9 mouse cellular contexts compared by ENCODE assay signal in genomic region chr5:132541371-132541931, GRCm38 (mm10). TPM values are rescaled to one million over a fixed set of nuclear protein-coding genes. Genes with fewer than 3 reads are reported as not detected.
DNase-seq lines count a peak whose midpoint lies in the region; ATAC-seq and TF ChIP-seq lines count a peak whose summit lies in the region.
"Had no signal": no experiment of that assay in that cellular context is flagged by ENCODE, and none has a peak within 500 bp of the region (broad histone marks: within the 10 kb centered on the region; RNA-seq: fewer than 3 reads in every experiment).

No protein-coding gene starts in this region.

- DNase-seq in layer of hippocampus, postnatal 10 days (ENCODE audit: low spot score in 2 of 2): peak; percentile 47 to 54
- no peak for DNase-seq in layer of hippocampus, adult 11-12 months (ENCODE audit: low spot score)
- DNase-seq in brain, adult 2 months (ENCODE audit: low read depth, low spot score): peak; percentile 27
- no peak for DNase-seq in limb, embryonic 14.5 days (ENCODE audit: low spot score)

- ATAC-seq in forebrain, embryonic 13.5 days: no peak
- 0 out of 2 replicates have a peak, but pooled peaks have one; percentile 11 for ATAC-seq in hindbrain, embryonic 12.5 days (ENCODE audit: low FRiP score)
- ATAC-seq in limb, embryonic 14.5 days (ENCODE audit: low FRiP score, low read depth): no peak
- ATAC-seq in neural tube, embryonic 12.5 days (ENCODE audit: low FRiP score, low read depth): no peak
- ATAC-seq in megakaryocyte-erythroid progenitor cell, adult 5-6 weeks (replicated peaks; ENCODE audit: low FRiP score, low TSS enrichment, poor library complexity, severe bottlenecking): no peak

- no peaks in the 10 kb centered on the region for H3K36me3 ChIP-seq in forebrain, embryonic 13.5 days (ENCODE audit: poor library complexity, severe bottlenecking)
- no peaks in the 10 kb centered on the region for H3K36me3 ChIP-seq in hindbrain, embryonic 12.5 days
- H3K36me3 ChIP-seq in limb, embryonic 14.5 days (ENCODE audit: control insufficient read depth, insufficient read depth, low read length): no peaks in the 10 kb centered on the region
- no peaks in the 10 kb centered on the region for H3K36me3 ChIP-seq in neural tube, embryonic 12.5 days
- H3K36me3 ChIP-seq: G1E had no signal

- WGBS in forebrain, embryonic 13.5 days: under 1% methylated on average over 46 of the region's 46 CpGs
- under 1% methylated on average over 46 of the region's 46 CpGs for WGBS in hindbrain, embryonic 12.5 days
- WGBS in limb, embryonic 14.5 days: 1% methylated on average over 44 of the region's 46 CpGs
- WGBS in neural tube, embryonic 12.5 days: under 1% methylated on average over 46 of the region's 46 CpGs

- peak overlapping the region; percentile 91 for H3K4me3 ChIP-seq in forebrain, embryonic 13.5 days
- H3K4me3 ChIP-seq in hindbrain, embryonic 12.5 days: peak overlapping the region; percentile 88
- H3K4me3 ChIP-seq in limb, embryonic 14.5 days (replicated peaks; ENCODE audit: low read length): peak overlapping the region; percentile 78
- peak overlapping the region; percentile 89 for H3K4me3 ChIP-seq in neural tube, embryonic 12.5 days

- peak overlapping the region; percentile 81 for H3K4me2 ChIP-seq in forebrain, embryonic 13.5 days
- H3K4me2 ChIP-seq in hindbrain, embryonic 12.5 days (replicated peaks): peak overlapping the region; percentile 76
- peak overlapping the region; percentile 57 for H3K4me2 ChIP-seq in limb, embryonic 14.5 days (replicated peaks; ENCODE audit: low read depth, low read length, severe bottlenecking)
- peak overlapping the region; percentile 75 for H3K4me2 ChIP-seq in neural tube, embryonic 12.5 days (replicated peaks)

- no peaks in the 10 kb centered on the region for H3K27me3 ChIP-seq in forebrain, embryonic 13.5 days
- no peaks in the 10 kb centered on the region; the same call in 1 of the 2 replicates for H3K27me3 ChIP-seq in hindbrain, embryonic 12.5 days
- H3K27me3 ChIP-seq in limb, embryonic 14.5 days (ENCODE audit: control insufficient read depth, insufficient read depth, low read length): no peaks in the 10 kb centered on the region
- H3K27me3 ChIP-seq in neural tube, embryonic 12.5 days (replicated peaks): no peaks in the 10 kb centered on the region

- H3K27ac ChIP-seq in forebrain, embryonic 13.5 days: peak overlapping the region; percentile 93
- peak overlapping the region; percentile 95 for H3K27ac ChIP-seq in hindbrain, embryonic 12.5 days
- peak overlapping the region; percentile 85 for H3K27ac ChIP-seq in limb, embryonic 14.5 days (replicated peaks; ENCODE audit: low read depth, low read length)
- peak overlapping the region; percentile 64 for H3K27ac ChIP-seq in neural tube, embryonic 12.5 days

- peaks cover 59% of the 10 kb centered on the region for H3K4me1 ChIP-seq in forebrain, embryonic 13.5 days
- H3K4me1 ChIP-seq in hindbrain, embryonic 12.5 days: peaks cover 28% of the 10 kb centered on the region
- H3K4me1 ChIP-seq in limb, embryonic 14.5 days (ENCODE audit: control insufficient read depth, insufficient read depth, low read length): peaks cover 17% of the 10 kb centered on the region
- peaks cover 25% of the 10 kb centered on the region for H3K4me1 ChIP-seq in neural tube, embryonic 12.5 days

- TF ChIP-seq POLR2A in limb, embryonic 14.5 days (IDR thresholded peaks at IDR 0.05; ENCODE audit: borderline replicate concordance, extremely low read depth, insufficient read depth, insufficient read length): no peak

- H3K9me3 ChIP-seq in forebrain, embryonic 13.5 days (replicated peaks): no peaks in the 10 kb centered on the region
- no peaks in the 10 kb centered on the region for H3K9me3 ChIP-seq in hindbrain, embryonic 12.5 days (replicated peaks)
- H3K9me3 ChIP-seq in limb, embryonic 14.5 days (ENCODE audit: control insufficient read depth, low read length): no peaks in the 10 kb centered on the region
- no peaks in the 10 kb centered on the region for H3K9me3 ChIP-seq in neural tube, embryonic 12.5 days

- peak overlapping the region; percentile 98 for H3K9ac ChIP-seq in forebrain, embryonic 13.5 days
- peak overlapping the region; percentile 93 for H3K9ac ChIP-seq in hindbrain, embryonic 12.5 days
- peak overlapping the region; percentile 82 for H3K9ac ChIP-seq in limb, embryonic 14.5 days (ENCODE audit: low read depth, low read length, severe bottlenecking)
- peak overlapping the region; percentile 83 for H3K9ac ChIP-seq in neural tube, embryonic 12.5 days

RNA-seq across cellular contexts. Expression of gene Auts2, which starts 1.7 kb away (rescaled TPM):
- 100 to 1,000 TPM; 137 to 150 TPM for total RNA-seq in layer of hippocampus, postnatal 10 days (2021)
- polyA plus RNA-seq in forebrain, embryonic 13.5 days (2015; fragmentation: Nextera tagmentation; extraction: Ambion mirVana): 84.0 and 95.1 TPM in 2 replicates
- polyA plus RNA-seq in hindbrain, embryonic 12.5 days (2016; fragmentation: Nextera tagmentation; extraction: Ambion mirVana): 90.6 and 96.2 TPM in 2 replicates
- polyA plus RNA-seq in limb, embryonic 14.5 days (2012; rRNA removed): 50.8 and 64.8 TPM in 2 replicates
- polyA plus RNA-seq in limb, embryonic 14.5 days (2014; fragmentation: Nextera tagmentation; extraction: Ambion mirVana): 38.3 and 48.6 TPM in 2 replicates
- 74.1 and 81.4 TPM in 2 replicates for polyA plus RNA-seq in neural tube, embryonic 12.5 days (2016; fragmentation: Nextera tagmentation; extraction: Ambion mirVana)
- 0.84 and 3.3 TPM in 2 replicates for total RNA-seq in megakaryocyte-erythroid progenitor cell, adult 5-6 weeks (2014; fragmentation: Nextera tagmentation)
- total RNA-seq in megakaryocyte-erythroid progenitor cell, adult 5-6 weeks (2017): 0.50 TPM in 1 of 2 replicates, not detected in the other

Comparison
In these comparisons a context has a peak if more than half of its experiments do, and no peak if none do; other contexts are left out.
1. DNase-seq: peak in layer of hippocampus, postnatal 10 days (2 of 2) and brain, adult 2 months (single experiment); none in layer of hippocampus, adult 11-12 months (single experiment) and limb, embryonic 14.5 days (single experiment).
2. Peak in every context shown above with its lines, with median percentiles within 50 percentile points of each other: H3K27ac ChIP-seq, H3K4me2 ChIP-seq, H3K4me3 ChIP-seq and H3K9ac ChIP-seq.